Mouse (Mus musculus) midbrain, embryonic 14.5 days (tissue): Measurements from ENCODE around the gene Tprkb. TPM values are rescaled to one million over a fixed set of nuclear protein-coding genes. Genes with fewer than 3 reads are reported as not detected.
"Not testable (repeated sequence)": the region's sequence is repeated elsewhere in the genome, so short reads cannot be mapped to it uniquely, and the experiment has no call there.

Experiments
- ATAC-seq: fragments of 200-750 bp; cut with Nextera tagmentation; 2 replicates; pipeline ENCODE4 v1.8.0; 2017; ENCODE audit warnings: moderate number of reproducible peaks, moderate library complexity; ENCODE audit not compliant: low FRiP score, low TSS enrichment
- DNase-seq: peaks from one replicate; pipeline ENCODE4 v3.0.0-alpha.2; 2015
- H3K27ac ChIP-seq: fragments of 300-500 bp; sonication (generic); replicated peaks from 2 replicates; pipeline ENCODE4 v1.5.1; 2014; ENCODE audit warnings: mild to moderate bottlenecking, low read depth, low read length, moderate library complexity
- H3K27me3 ChIP-seq: fragments of 300-500 bp; sonication (generic); 2 replicates; pipeline ENCODE4 v1.6.1; 2014; ENCODE audit warnings: low read length, control low read depth, mixed read lengths; ENCODE audit not compliant: control insufficient read depth, insufficient read depth
- H3K36me3 ChIP-seq: fragments of 300-500 bp; sonication (generic); 2 replicates; pipeline ENCODE4 v1.6.1; 2014; ENCODE audit warnings: low read length, control low read depth; ENCODE audit not compliant: control insufficient read depth, insufficient read depth
- H3K4me1 ChIP-seq: fragments of 300-500 bp; sonication (generic); 2 replicates; pipeline ENCODE4 v1.6.1; 2014; ENCODE audit warnings: mild to moderate bottlenecking, antibody characterized with exemption, low read length, control low read depth; ENCODE audit not compliant: control insufficient read depth, insufficient read depth
- H3K4me2 ChIP-seq: fragments of 300-500 bp; sonication (generic); 2 replicates; pipeline ENCODE4 v1.6.1; 2014; ENCODE audit warnings: mild to moderate bottlenecking, low read length, moderate library complexity
- H3K4me3 ChIP-seq: fragments of 300-500 bp; sonication (generic); replicated peaks from 2 replicates; pipeline ENCODE4 v1.5.1; 2014; ENCODE audit warnings: low read depth, low read length
- H3K9ac ChIP-seq: fragments of 300-500 bp; sonication (generic); replicated peaks from 2 replicates; pipeline ENCODE4 v1.6.1; 2014; ENCODE audit warnings: mild to moderate bottlenecking, low read length, moderate library complexity
- H3K9me3 ChIP-seq: fragments of 300-500 bp; sonication (generic); 2 replicates; pipeline ENCODE4 v1.6.1; 2016; ENCODE audit warnings: low read length, control low read depth, mixed read lengths; ENCODE audit not compliant: control insufficient read depth
- WGBS: fragments of 180-500 bp; shearing (Covaris S2); extraction: QIAGEN DNeasy Blood & Tissue Kit; methylation state at CpG from one replicate; pipeline ENCODE4 v1.1.7; 2014; 5-methylcytosine and 5-hydroxymethylcytosine counted together
- polyA plus RNA-seq: library from polyadenylated mRNA; unstranded; fragments of >200 nt; fragmentation: Nextera tagmentation; extraction: Ambion mirVana; gene quantifications from 2 replicates; pipeline ENCODE4 v1.2.1, GENCODE M21; 2014

The Tprkb gene
- polyA plus RNA-seq, 1 experiment from 2014 or later, result 50.7 TPM

GRCm38 (mm10) chr6:85869006-85869405, 42.7 kb upstream of the Tprkb start, which contains the start of gene Nat8f2:
TSS of gene Nat8f2 (minus strand) at chr6:85869158.
- not testable (repeated sequence) for H3K9me3 ChIP-seq, H3K4me1 ChIP-seq, H3K27me3 ChIP-seq, H3K4me3 ChIP-seq, ATAC-seq, DNase-seq, H3K4me2 ChIP-seq, H3K27ac ChIP-seq, H3K36me3 ChIP-seq, H3K9ac ChIP-seq
- 86% methylated on average over 5 of the region's 5 CpGs for WGBS

DNA sequence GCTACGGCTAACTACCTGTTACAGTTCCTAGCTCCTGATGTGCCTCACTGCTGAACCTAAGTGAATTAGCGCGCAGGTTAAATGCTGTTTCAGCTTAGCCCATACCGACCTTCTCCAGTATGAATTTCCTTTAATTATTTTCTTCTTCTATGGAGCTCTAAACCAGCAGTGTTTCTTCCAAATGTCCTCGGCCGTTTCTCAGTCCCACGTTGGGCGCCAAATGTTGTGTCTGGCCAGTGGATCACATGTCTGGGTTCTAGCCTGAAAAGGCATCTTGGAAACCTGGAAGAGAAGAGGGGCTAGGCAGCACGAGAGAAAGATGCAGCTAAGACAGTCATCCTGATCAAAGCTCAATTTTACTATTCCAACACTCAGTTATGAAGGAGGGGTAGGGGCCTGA, 28.4 kb upstream of the Tprkb start:
- H3K36me3 ChIP-seq, H3K4me1 ChIP-seq, H3K9ac ChIP-seq, H3K27ac ChIP-seq, DNase-seq, H3K4me2 ChIP-seq, H3K4me3 ChIP-seq, H3K27me3 ChIP-seq, ATAC-seq: not testable (repeated sequence)
- WGBS, result 94% methylated on average over 9 of the region's 9 CpGs
- H3K9me3 ChIP-seq, result peaks cover 17% of the 10 kb centered on the region

- 95% methylated on average over 1 of the region's 1 CpGs for WGBS
- Histone ChIP-seq H3K4me1 (no peaks in the 10 kb centered on the region), H3K27me3 (no peaks in the 10 kb centered on the region), H3K4me2 (no peak overlapping the region), H3K9me3 (peaks cover 17% of the 10 kb centered on the region), H3K9ac (no peak overlapping the region), H3K36me3 (no peaks in the 10 kb centered on the region), H3K4me3 (no peak overlapping the region), H3K27ac (no peak overlapping the region)
- ATAC-seq, result no peak
- no peak for DNase-seq
These were observed 27.4 kb upstream of the Tprkb start for GRCm38 (mm10) chr6:85884311-85884710.

DNA sequence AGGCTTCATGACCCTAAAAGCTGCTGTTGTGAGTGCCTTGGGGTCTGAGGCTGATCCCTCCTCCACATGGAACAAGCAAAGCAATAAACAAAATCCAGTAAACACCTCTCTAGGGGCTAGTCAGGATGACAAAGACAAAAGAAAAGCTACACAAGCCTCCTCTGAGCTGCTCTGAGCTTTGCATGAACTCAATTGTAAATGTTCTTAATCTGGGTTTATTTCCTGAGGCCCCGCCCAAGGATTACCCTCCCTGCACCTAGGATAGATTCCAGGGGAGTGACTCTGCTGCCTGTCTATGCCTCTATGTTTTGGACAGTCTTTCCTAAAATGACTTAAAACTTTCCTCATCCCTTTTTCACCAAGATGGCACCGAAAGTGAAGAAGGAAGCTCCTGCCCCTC, 22.7 kb upstream of the Tprkb start:
- Histone ChIP-seq H3K9ac (no peak overlapping the region), H3K9me3 (peaks cover 4% of the 10 kb centered on the region; the same call in 1 of the 2 replicates), H3K4me1 (no peaks in the 10 kb centered on the region), H3K27me3 (no peaks in the 10 kb centered on the region), H3K4me2 (no peak overlapping the region), H3K36me3 (no peaks in the 10 kb centered on the region), H3K27ac (no peak overlapping the region), H3K4me3 (no peak overlapping the region)
- DNase-seq (no peak), ATAC-seq (no peak)
- WGBS, result 90% methylated on average over 2 of the region's 2 CpGs

DNA sequence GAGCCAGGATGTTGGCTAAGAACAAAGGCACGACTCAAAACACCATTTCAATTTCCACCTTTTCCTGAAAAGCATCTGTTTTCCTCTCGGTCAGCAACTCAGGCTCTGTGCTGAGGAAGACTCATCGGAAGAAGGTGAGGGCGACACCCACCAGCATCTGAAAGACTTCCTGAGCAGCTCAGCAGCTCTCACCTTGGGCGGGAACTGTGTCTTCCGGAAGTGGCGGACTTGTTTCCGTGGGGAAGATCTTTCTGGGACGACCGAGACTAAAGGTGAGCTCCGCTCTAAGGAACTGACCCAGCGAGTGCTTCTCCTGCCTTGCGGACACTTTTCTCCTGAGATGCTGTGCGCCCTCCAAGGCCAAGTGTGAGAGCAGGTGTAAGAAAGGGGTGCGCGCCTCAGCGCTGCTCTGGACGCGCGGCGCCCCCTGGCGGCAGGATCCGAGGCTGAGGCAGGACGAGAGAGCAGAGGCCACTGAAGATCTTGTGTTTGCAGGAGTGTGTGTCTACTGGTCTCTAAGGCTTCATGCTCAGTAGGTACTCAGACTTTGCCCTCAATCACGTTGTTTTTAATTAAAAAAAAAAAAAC, 16.5 kb upstream of the Tprkb start:
- whole genome bisulfite sequencing, result 79% methylated on average over 25 of the region's 25 CpGs

DNA sequence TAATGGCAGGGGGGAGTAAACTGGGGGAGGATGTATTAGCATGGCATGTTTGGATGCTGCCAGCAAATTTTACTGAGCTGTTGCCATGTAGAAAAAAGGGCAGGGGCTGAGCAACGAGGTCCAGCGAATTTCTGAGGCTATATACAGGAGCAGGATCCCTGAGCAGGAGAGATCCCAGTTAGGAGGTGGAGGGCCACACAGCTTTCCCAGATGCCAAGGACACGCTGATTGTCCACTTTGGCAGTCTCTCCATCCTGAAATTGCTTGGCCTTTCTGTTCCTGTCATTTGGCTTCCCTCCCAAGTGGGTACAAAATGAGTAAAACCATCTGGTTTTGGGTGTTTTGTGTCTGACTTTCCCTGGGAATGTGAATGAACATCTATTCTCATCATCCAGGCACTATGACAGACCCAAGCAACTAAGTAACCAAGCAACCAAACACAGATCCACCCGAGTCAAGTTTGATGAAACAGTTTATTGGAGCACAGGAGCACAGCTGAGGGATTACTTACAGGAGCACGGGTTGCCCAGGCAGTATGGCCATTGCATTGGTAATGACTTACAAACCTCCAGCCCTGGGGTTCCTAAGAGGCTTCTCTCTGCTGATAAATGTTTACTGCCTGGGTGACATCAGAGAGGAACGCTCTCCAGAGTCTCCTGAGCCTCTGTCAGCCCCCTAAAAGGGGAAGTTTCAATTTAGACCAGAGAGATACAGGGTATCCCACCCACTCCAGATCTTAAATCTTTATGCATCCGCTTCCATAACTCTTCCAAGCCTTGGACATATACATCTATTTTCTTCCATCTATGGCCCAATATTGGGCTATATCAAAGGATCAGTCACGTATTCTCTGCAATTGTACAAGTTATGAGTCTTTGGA, 12.8 kb upstream of the Tprkb start:
- H3K27me3 ChIP-seq, H3K4me1 ChIP-seq, H3K36me3 ChIP-seq, ATAC-seq, H3K9ac ChIP-seq, DNase-seq, H3K27ac ChIP-seq, H3K4me3 ChIP-seq, H3K4me2 ChIP-seq, H3K9me3 ChIP-seq: not testable (repeated sequence)
- 86% methylated on average over 7 of the region's 8 CpGs for WGBS

More for the DNA sequence above, 16.5 kb upstream of the Tprkb start:
- peak; percentile 2 for DNase-seq
- not testable (repeated sequence) for ATAC-seq, H3K9me3 ChIP-seq, H3K4me1 ChIP-seq, H3K4me2 ChIP-seq, H3K36me3 ChIP-seq, H3K27ac ChIP-seq, H3K27me3 ChIP-seq, H3K9ac ChIP-seq, H3K4me3 ChIP-seq

- no peaks in the 10 kb centered on the region for H3K4me1 ChIP-seq
- no peak overlapping the region for H3K27ac ChIP-seq
- DNase-seq (no peak), ATAC-seq (no peak)
- H3K4me3 ChIP-seq, result no peak overlapping the region
- WGBS, result 95% methylated on average over 2 of the region's 2 CpGs
- no peak overlapping the region for H3K4me2 ChIP-seq
- no peaks in the 10 kb centered on the region for H3K9me3 ChIP-seq
- no peaks in the 10 kb centered on the region for H3K36me3 ChIP-seq
- H3K9ac ChIP-seq, result no peak overlapping the region
- no peaks in the 10 kb centered on the region for H3K27me3 ChIP-seq
These were observed 9.4 kb upstream of the Tprkb start for GRCm38 (mm10) chr6:85902303-85902702.

DNA sequence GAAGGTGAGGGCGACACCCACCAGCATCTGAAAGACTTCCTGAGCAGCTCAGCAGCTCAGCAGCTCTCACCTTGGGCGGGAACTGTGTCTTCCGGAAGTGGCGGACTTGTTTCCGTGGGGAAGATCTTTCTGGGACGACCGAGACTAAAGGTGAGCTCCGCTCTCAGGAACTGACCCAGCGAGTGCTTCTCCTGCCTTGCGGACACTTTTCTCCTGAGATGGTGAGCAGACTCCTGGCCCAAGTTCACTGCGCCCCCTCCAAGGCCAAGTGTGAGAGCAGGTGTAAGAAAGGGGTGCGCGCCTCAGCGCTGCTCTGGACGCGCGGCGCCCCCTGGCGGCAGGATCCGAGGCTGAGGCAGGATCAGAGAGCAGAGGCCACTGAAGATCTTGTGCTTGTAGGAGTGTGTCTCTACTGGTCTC, 7.0 kb upstream of the Tprkb start, which contains the start of gene Nat8f4:
Gene Nat8f4, minus strand, starts transcription at position 243 of the 420 bp plus-strand sequence.
- peak; percentile 69; the same call in 1 of the 2 replicates for ATAC-seq
- not testable (repeated sequence) for H3K4me1 ChIP-seq, H3K27ac ChIP-seq, H3K9ac ChIP-seq, H3K27me3 ChIP-seq, H3K9me3 ChIP-seq, H3K36me3 ChIP-seq
- Histone ChIP-seq H3K4me2 (peak within 1 kb of the TSS; percentile 39), H3K4me3 (peak within 1 kb of the TSS; percentile 26)
- peak; percentile 56 for DNase-seq
- WGBS, result 10% methylated on average over 20 of the region's 20 CpGs
